Mouse (Mus musculus) gastrocnemius, adult 2 months (tissue): ENCODE measurements around the gene Galp. TPM values are rescaled to one million over a fixed set of nuclear protein-coding genes. Genes with fewer than 3 reads are reported as not detected.

Experiments
- DNase-seq: peaks from one replicate; pipeline ENCODE4 v3.0.0; 2022
- H3K27ac ChIP-seq: fragments of 200-600 bp; 2 replicates; pipeline ENCODE4 v1.8.1; 2022; ENCODE audit warnings: mild to moderate bottlenecking
- H3K4me3 ChIP-seq: fragments of 200-600 bp; 2 replicates; pipeline ENCODE4 v1.8.1; 2022; ENCODE audit warnings: mild to moderate bottlenecking, moderate library complexity
- CTCF ChIP-seq: fragments of 200-600 bp; IDR thresholded peaks from 2 replicates; pipeline ENCODE4 v1.8.1; 2022; ENCODE audit warnings: antibody characterized with exemption, mild to moderate bottlenecking, moderate library complexity
- intact Hi-C: fragments of 180-260 bp; cut with DNase I; formaldehyde crosslinking; loops from one replicate; pipeline ENCODE4 v1.15.1; 2025
- long read RNA-seq, 2 experiments: library from polyadenylated mRNA; stranded (forward); transcript quantifications; one replicate each; pipeline ENCODE4 v2.0.0; 2021
- total RNA-seq, 2 experiments: library from RNA; stranded (reverse); gene quantifications; 2 replicates each; pipeline ENCODE4 v1.2.3; 2021

Gene Galp
- not detected for total RNA-seq
- long read RNA-seq, experiment 1 = 0 reads
- long read RNA-seq, experiment 2 = 0 reads

DNA sequence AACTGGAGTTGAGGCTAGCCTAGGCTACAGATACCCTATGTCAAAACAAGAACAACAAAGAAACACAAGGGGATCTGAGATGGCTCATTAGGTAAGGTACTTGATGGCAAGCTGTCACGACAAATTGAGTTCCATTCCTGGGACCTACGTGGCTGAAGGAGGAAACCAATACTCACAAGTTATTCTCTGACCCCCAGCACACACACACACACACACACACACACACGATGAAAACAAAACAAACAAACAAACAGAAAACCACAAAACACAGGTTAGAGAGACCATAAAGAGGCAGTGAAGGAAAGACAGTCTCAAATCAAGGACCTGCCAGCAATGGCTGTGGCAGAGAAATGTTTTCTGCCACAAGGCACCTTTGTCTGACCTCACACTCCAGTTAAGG is at the start of gene Galp:
TSS of gene Galp (plus strand) at position 301 of the 400 bp plus-strand sequence.
- no peak for TF ChIP-seq CTCF
- no peak within 1 kb of the TSS for H3K4me3 ChIP-seq
- H3K27ac ChIP-seq = no peak within 1 kb of the TSS
- intact Hi-C loops = no loop called here
- DNase-seq = no peak

- intact Hi-C loops = no loop called here
- no peak overlapping the region for H3K4me3 ChIP-seq
- no peak for TF ChIP-seq CTCF
- peak overlapping the region; percentile 80 for H3K27ac ChIP-seq
- DNase-seq = no peak
These were observed 49.2 kb upstream of the Galp start for GRCm38 (mm10) chr7:6147688-6148087.

DNA sequence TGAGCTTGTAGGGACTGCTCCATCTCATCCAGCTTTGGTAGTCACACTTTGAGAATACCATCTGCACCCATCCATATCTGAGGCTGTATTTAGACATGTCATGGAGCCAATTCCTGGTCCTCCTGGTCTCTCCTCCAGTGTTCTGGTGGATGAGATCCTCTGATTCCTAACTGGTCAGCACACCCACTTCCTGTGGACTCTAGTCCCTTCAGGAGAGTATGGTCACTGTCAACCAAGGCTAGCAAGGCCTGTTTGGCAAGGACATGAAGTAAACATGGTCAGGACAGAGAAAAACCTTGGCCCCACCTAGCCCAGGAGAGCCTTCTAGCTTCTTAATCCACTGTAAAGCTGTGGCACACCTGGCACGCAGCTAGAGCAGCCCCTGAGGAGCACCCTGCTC is 45.6 kb upstream of the Galp start:
- Histone ChIP-seq H3K4me3 (peak overlapping the region; percentile 1; the same call in 1 of the 2 replicates), H3K27ac (peak overlapping the region; percentile 99)
- no peak for TF ChIP-seq CTCF
- DNase-seq = no peak
- intact Hi-C loops = no loop called here

DNA sequence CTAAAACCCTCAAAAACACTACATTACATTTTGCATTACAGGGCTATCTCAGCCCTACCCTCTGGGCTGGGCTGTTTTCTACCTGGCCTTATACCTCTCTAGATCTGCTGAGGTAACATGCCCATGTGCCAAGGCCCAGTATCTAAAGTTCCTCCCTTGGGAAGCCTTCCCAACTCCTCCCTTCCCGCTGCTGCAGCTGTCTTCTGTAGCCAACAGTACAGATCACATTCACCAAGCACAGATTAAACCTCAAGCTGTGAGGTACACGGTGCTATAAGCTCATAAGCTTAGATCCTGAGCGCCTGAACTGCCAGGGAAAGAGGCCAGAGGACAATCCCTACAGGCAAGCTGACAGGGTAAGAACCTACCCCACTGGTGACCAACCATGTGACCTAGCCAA is 44.9 kb upstream of the Galp start:
- intact Hi-C loops = no loop called here
- DNase-seq = peak; percentile 77
- TF ChIP-seq CTCF = no peak
- Histone ChIP-seq H3K4me3 (no peak overlapping the region), H3K27ac (peak overlapping the region; percentile 99)

- intact Hi-C loops = no loop called here
- peak; percentile 33 for DNase-seq
- Histone ChIP-seq H3K27ac (peak overlapping the region; percentile 99), H3K4me3 (peak overlapping the region; percentile 99)
- no peak for TF ChIP-seq CTCF
These were observed 43.8 kb upstream of the Galp start for GRCm38 (mm10) chr7:6153131-6153530.

DNA sequence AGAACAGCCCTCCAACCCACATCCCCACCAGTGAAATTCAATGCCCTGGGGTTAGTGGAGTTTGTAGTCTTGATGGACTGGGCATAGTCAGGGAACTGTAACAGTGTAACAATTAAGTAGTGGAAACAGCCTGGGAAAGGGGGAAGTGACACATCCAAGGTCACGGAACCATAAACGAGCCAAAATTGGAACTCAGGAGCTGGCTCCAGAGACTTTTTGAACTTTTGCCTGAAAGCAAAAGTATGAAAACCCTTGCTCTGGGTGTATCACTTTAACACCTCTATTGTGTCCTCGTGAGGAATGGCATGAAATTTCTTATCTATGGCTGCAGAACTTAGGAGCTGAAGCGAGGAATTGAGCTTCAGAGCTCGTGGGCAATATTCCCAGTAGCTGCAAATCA is 42.7 kb upstream of the Galp start:
- no peak for TF ChIP-seq CTCF

DNA sequence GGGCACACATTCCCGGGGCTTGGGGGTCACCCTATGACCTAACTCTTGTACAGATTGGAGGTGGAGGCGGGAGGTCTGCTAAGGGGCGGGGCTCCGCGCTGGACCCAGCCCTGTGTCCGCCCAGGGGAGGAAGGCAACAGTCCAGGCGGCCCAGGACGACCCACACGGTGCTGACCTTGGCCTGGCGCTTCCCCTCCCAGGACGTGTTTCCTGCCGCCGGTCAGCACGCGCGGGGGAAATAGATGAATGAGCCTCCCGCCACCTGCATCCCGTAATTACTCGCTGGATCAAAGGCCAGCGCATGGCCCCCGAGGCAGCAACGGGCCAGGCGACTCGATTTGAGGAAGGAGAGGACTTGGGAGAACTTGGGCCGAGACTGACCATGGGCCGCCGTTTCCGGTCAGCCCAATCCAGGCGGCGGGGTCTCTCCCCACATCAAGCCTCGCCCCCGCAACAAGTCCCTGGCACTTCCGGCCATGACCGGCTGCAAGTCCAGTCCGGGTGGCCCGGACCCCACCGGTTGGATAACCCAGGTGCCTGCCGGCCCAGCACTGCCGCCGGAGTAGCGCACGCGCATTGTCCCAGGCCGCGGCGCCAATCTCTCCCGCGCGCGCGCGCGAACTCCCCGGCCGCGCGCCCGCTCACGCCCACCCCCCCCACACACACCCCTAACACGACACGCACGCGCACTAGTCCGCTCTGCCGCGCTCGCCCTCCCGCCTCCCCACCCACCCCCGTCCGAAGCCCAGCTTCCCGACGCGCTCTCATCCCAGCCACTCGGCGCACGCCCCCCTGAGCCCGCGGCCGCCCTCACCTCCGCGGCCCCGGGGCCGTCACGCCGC is 41.6 kb upstream of the Galp start:
- peak; percentile 92 for DNase-seq
- peak overlapping the region; percentile 99 for H3K27ac ChIP-seq
- intact Hi-C loops = no loop called here
- no peak for TF ChIP-seq CTCF
- peak overlapping the region; percentile 99 for H3K4me3 ChIP-seq

More for the DNA sequence above, 42.7 kb upstream of the Galp start:
- peak overlapping the region; percentile 99 for H3K4me3 ChIP-seq
- no peak for DNase-seq
- intact Hi-C loops = no loop called here
- H3K27ac ChIP-seq = peak overlapping the region; percentile 99

- no peak for TF ChIP-seq CTCF
- DNase-seq = peak; percentile 99
- intact Hi-C loops = loop anchor here (2.0 kb wide), 1 partner anchor 15 kb away; no protein-coding TSS in a partner anchor
- Histone ChIP-seq H3K4me3 (peak within 1 kb of the TSS; percentile 99), H3K27ac (peak within 1 kb of the TSS; percentile 99)
These were observed 40.9 kb upstream of the Galp start, which contains the start of gene Zfp787 for GRCm38 (mm10) chr7:6155901-6156411. TSS of gene Zfp787 (minus strand) at chr7:6155997.

DNA sequence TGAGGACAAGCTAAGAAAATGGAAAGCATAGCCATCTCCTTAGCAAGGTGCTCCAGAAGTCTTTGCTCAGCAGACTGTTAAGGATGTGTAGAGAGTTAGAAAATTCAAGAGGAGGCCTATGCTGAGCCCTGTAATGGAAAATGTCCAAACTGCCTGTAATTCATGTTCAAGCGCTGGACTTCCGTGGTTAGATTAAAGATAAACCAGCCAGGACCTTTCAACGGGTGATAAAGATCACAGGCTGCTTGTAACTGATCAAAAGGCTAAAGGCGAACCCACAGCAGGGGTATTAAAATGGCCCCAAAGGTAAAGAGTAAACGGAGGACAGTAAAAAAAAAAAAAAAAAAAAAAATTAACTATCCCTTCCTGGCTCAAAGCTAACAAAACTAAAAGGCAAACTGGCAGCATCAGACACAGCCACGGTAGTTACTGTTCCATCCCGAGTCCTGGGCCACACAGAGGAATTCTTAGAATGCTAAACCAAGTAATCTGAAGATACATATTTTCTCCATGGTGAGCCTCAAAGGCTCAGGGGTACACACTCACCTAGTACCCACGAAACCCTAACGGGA is 39.9 kb upstream of the Galp start:
- Histone ChIP-seq H3K27ac (peak overlapping the region; percentile 99), H3K4me3 (peak overlapping the region; percentile 99)
- intact Hi-C loops = loop anchor here (2.0 kb wide), 1 partner anchor 14 kb away; no protein-coding TSS in a partner anchor
- TF ChIP-seq CTCF = no peak
- no peak for DNase-seq

DNA sequence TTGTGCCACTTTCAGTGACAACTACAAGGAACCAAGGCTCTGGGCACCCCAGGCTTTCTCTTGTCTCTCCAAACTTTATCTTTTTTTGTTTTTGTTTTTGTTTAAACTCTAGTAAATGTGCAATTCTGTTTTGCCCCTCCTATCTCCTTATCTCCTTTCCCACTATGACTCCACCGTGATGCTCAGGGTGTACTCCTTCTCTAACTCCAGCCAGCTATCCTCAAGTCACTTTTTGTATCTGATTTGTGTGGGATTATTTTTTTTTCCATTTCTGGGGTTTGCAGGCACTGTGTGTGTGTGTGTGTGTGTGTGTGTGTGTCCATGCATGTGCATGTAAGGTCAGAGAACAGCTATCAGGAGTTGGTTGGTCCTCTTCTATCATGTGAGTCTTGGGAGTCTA is 39.4 kb upstream of the Galp start:
- no peak for DNase-seq
- Histone ChIP-seq H3K27ac (peak overlapping the region; percentile 99), H3K4me3 (peak overlapping the region; percentile 99)
- TF ChIP-seq CTCF = no peak
- intact Hi-C loops = loop anchor here (2.0 kb wide), 1 partner anchor 13 kb away; no protein-coding TSS in a partner anchor

GRCm38 (mm10) chr7:6159604-6160003 is 37.3 kb upstream of the Galp start:
- Histone ChIP-seq H3K4me3 (no peak overlapping the region), H3K27ac (no peak overlapping the region)
- TF ChIP-seq CTCF = no peak
- DNase-seq = no peak
- intact Hi-C loops = no loop called here

- no peak for TF ChIP-seq CTCF
- intact Hi-C loops = no loop called here
- Histone ChIP-seq H3K4me3 (no peak overlapping the region), H3K27ac (no peak overlapping the region)
- no peak for DNase-seq
These were observed 35.3 kb upstream of the Galp start for GRCm38 (mm10) chr7:6161541-6161940.

DNA sequence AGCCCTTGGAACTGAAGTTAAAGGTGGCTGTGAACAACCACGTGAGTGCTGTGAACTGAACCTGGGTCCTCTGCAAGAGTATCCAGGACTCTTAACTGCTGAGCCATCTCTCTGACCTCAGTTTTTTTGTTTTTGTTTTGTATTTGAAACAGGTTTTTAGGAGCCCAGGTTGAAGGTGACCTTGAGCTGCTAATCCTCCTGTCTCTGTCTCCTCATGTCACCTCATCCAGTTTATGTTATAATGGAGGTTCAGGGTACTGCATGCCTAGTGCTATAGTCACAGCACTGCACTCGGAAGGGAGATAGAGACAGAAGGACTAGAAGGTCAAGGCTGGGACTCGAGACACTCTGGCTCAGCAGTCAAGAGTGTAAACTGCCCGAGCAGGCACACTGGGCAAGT is 34.7 kb upstream of the Galp start:
- no peak overlapping the region for H3K4me3 ChIP-seq
- no peak for TF ChIP-seq CTCF
- no peak for DNase-seq
- no peak overlapping the region for H3K27ac ChIP-seq
- intact Hi-C loops = no loop called here
